Mouse (Mus musculus) gastrocnemius, postnatal 14 days (tissue): ENCODE results near the gene Scai. TPM values are rescaled to one million over a fixed set of nuclear protein-coding genes. Genes with fewer than 3 reads are reported as not detected.

Source experiments
- DNase-seq: peaks from one replicate; pipeline ENCODE4 v3.0.0; 2021; ENCODE audit warnings: mixed read lengths
- intact Hi-C: fragments of 180-260 bp; cut with DNase I; formaldehyde crosslinking; loops from one replicate; pipeline ENCODE4 v1.15.1; 2025; ENCODE audit warnings: low total_unique reads
- total RNA-seq, 2 experiments: library from RNA; stranded (reverse); gene quantifications; 2 replicates each; pipeline ENCODE4 v1.2.3; 2021

Scai gene
- total RNA-seq, 2 experiments from 2014 or later: 3.9 to 4.6 TPM

DNA sequence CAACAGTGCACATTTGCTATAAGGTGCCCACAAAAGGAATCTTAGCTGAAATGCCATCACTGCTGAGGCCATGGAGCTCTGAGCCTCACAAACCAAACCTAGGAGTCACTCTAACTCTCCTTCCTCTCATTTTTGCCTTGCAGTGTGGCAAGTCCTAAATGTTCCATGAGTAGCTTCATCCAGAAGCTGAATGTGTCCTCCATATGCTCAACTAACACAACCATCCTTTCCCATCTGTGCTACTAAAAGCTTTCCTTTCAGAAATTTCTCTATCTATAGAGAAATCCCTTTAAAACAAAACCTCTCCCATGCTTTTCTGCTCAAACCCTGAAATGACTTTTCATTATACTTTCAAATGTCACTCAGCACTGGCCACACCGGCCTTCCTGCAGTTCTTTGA, 158.9 kb downstream of the Scai start:
- intact Hi-C loops: loop anchor here (10.0 kb wide), 1 partner anchor 1627 kb away; no protein-coding TSS in a partner anchor
- no peak for DNase-seq

DNA sequence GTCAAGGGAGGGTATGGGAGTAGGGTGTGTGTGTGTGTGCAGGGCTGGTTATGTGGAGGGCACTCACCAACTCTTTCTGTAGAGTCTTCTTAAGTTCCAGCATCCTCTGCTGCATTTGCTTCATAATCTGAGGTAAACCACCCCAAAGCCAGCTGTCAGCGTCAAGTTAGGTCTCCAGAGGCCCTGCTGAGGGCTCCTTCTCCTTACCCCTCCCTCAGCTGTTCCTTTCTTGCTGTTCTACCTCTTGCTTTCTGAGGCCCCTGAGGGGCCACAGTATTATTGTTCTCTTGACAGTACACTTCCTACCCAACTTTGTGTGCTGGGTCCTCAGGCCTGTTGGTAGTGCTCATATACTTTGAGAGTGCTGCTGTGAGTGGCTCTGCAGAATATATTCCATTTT, 170.5 kb downstream of the Scai start:
- intact Hi-C loops: no loop called here
- no peak for DNase-seq

GRCm38 (mm10) chr2:39016581-39016980, 174.0 kb downstream of the Scai start:
- no peak for DNase-seq
- intact Hi-C loops: no loop called here

Other genes starting within 250 kb of the Scai start
- under 1 TPM in 1 of 2 experiments, not detected in 1; 0.08 TPM for gene Wdr38, start 193.3 kb downstream of the Scai start, total RNA-seq
- 10 to 100 TPM; 55.1 to 58.2 TPM for gene Arpc5l, start 185.4 kb downstream of the Scai start, total RNA-seq
- 100 to 1,000 TPM; 326 to 377 TPM for gene Rpl35, start 185.1 kb downstream of the Scai start, total RNA-seq
- gene Golga1, start 125.2 kb downstream of the Scai start, total RNA-seq: 10 to 100 TPM in 1 of 2 experiments, 1 to 10 TPM in 1; 9.8 to 10.5 TPM
- gene Ppp6c, start 35.7 kb upstream of the Scai start, total RNA-seq: 10 to 100 TPM; 54.5 to 57.9 TPM